Mouse (Mus musculus) bone marrow macrophage, adult 2 months (primary cell): ENCODE results near the gene Kdm8.

Experiments
- CTCF ChIP-seq: IDR thresholded peaks from 2 replicates; pipeline ENCODE4 v1.5.1; 2012; ENCODE audit warnings: low read depth, mild to moderate bottlenecking, low read length, moderate library complexity
- POLR2A ChIP-seq: IDR thresholded peaks from 2 replicates; pipeline ENCODE4 v1.6.1; 2012; ENCODE audit warnings: mild to moderate bottlenecking, low read depth, low read length, borderline replicate concordance

GRCm38 (mm10) chr7:125504618-125505017 is 60.1 kb downstream of the Kdm8 start:
- no peak for TF ChIP-seq CTCF
- TF ChIP-seq POLR2A = no peak
